Mouse (Mus musculus) embryonic fibroblast, embryonic 13.5 days (primary cell): ENCODE data around the gene Abcd3. TPM values are rescaled to one million over a fixed set of nuclear protein-coding genes. Genes with fewer than 3 reads are reported as not detected.

Experiments used
- H3K27ac ChIP-seq: 2 replicates; pipeline ENCODE4 v1.5.1; 2012; ENCODE audit warnings: low read length, control low read depth, inconsistent platforms; ENCODE audit not compliant: insufficient read depth
- H3K4me1 ChIP-seq: 2 replicates; pipeline ENCODE4 v1.6.1; 2011; ENCODE audit warnings: low read length; ENCODE audit not compliant: control insufficient read depth, insufficient read depth
- H3K4me3 ChIP-seq: 2 replicates; pipeline ENCODE4 v1.5.1; 2011; ENCODE audit warnings: mild to moderate bottlenecking, control low read depth, low read length; ENCODE audit not compliant: insufficient read depth
- CTCF ChIP-seq: IDR thresholded peaks from 2 replicates; pipeline ENCODE4 v1.5.1; 2011; ENCODE audit warnings: mild to moderate bottlenecking, control low read depth, low read length, moderate library complexity, borderline replicate concordance; ENCODE audit not compliant: insufficient read depth
- POLR2A ChIP-seq: IDR thresholded peaks from 2 replicates; pipeline ENCODE4 v1.6.1; 2011; ENCODE audit warnings: low read depth, mild to moderate bottlenecking, control low read depth, low read length, moderate library complexity
- polyA plus RNA-seq: library from polyadenylated mRNA; stranded (reverse); fragments of >200 nt; gene quantifications from 2 replicates; pipeline ENCODE4 v1.2.4, GENCODE M21; 2011; ENCODE audit warnings: low read depth; ENCODE audit not compliant: missing spikeins, insufficient read length

The Abcd3 gene
- polyA plus RNA-seq, 1 experiment = 48.5 TPM

- peak overlapping the region; percentile 60 for H3K4me3 ChIP-seq
- H3K27ac ChIP-seq = peak overlapping the region; percentile 43
Measured at GRCm38 (mm10) chr3:121723968-121724524, 91.1 kb downstream of the Abcd3 start.

GRCm38 (mm10) chr3:121722971-121723844, 91.9 kb downstream of the Abcd3 start, which contains the start of gene F3:
F3 (plus strand) TSS chr3:121723537.
- TF ChIP-seq CTCF (peak; percentile 78), POLR2A (peak; percentile 93)
- H3K4me3 ChIP-seq = peak within 1 kb of the TSS; percentile 60
- peak within 1 kb of the TSS; percentile 63 for H3K27ac ChIP-seq
- H3K4me1 ChIP-seq = peaks cover 13% of the 10 kb centered on the region

More at GRCm38 (mm10) chr3:121723968-121724524, 91.1 kb downstream of the Abcd3 start:
- peaks cover 13% of the 10 kb centered on the region for H3K4me1 ChIP-seq
- TF ChIP-seq POLR2A (peak; percentile 49), CTCF (no peak)

DNA sequence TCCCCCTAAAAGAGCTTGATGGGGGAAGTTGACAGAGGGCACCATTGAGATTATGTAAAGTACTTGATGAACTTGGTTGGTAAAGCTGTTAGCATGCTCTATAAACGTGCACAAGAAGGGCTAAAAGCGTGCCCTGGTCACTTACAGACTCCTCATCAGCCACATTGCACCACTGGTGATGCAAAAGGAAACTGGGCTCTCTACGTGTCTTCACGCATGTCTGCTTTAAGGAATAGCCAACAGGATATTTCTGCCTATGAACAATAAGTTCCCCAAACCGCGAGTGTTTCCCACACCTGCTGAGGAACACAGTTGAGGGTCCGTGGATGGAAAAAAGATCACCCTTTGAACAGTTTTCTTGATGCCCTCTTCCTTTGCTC, 93.4 kb downstream of the Abcd3 start:
- peak overlapping the region; percentile 97 for H3K27ac ChIP-seq
- TF ChIP-seq POLR2A (no peak), CTCF (no peak)
- H3K4me3 ChIP-seq = no peak overlapping the region
- peaks cover 13% of the 10 kb centered on the region for H3K4me1 ChIP-seq

DNA sequence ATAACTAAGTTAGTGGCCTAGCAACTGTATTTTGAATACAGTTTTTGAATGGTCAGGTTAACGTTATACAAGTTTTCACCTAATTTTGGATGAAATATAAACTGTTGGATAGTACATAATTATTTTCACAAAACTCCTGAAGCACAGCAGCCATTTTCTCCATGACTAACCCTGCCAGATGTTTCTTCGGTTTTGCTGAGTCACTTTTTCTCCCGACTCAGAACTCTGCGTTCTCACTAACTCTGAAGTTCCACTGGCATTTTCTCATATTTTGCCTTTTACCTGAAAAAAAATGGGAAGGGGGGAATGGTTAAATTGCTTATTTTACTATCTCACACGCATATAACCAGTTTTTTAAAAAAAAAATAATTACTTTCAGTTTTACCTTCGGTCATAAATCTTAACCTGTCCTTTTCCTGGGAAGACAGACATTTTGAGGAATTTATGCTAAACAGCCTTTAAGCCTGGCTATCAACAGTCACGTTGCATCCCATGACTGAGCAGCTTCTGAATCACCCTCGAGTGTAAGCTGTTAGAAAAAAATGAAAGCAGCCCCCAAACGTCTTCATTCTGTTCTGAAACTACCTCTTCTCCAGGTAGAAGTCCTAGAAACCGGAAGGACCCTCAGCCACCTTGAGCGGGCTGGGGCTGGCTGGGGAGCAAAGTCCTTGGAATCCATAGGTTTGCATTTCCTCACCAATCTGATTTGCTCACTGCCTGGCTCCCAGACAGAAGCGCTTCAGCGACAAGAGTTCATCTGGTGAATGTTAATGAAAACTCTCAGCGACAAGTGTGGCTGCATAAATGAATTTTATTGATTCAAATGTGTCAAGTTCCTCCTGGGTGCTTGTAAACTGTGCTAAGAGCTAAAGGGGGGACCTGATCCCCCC, 94.1 kb downstream of the Abcd3 start:
- Histone ChIP-seq H3K4me1 (peaks cover 13% of the 10 kb centered on the region), H3K4me3 (no peak overlapping the region), H3K27ac (peak overlapping the region; percentile 97)
- TF ChIP-seq POLR2A (no peak), CTCF (no peak)

DNA sequence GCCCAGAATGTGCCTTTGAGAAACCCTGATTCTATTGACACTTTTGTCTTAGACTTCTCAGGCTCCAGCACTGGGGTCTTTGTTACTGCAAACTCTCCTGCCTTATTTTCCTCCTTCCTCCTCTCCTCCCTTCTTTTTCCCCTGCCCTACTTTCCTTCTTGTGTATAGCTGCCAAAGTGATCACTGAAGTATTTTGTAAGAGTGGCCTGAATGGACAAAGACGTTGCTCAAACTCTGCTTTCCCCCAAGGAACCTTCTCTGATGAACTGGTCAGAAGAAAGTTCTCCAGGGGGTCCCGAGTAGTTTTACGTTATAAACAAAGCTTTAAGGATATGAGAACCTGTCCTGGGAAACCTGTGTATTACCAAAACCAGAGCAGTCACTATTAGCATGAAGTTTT, 95.4 kb downstream of the Abcd3 start:
- TF ChIP-seq POLR2A (no peak), CTCF (no peak)
- H3K4me3 ChIP-seq = no peak overlapping the region
- no peak overlapping the region for H3K27ac ChIP-seq
- H3K4me1 ChIP-seq = peaks cover 13% of the 10 kb centered on the region

DNA sequence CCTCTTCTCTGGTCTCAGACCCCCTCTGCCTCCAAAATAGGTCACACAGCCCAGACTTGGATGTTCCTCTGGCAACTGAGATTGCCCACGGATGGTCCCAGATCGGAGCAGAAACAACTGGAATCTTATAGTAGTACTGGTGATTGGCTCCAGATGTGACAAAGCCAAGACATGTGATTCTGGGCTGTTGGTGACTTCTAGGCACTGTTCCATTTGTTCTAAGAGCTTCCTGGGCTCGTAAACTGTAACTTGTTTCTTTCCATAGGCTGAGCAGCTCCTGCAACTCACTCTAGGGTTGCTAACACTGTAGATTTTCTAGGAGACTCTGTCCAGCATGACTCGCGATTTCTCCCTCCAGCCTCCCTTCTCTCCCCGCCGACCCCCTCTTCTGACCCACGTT, 96.4 kb downstream of the Abcd3 start:
- no peak overlapping the region for H3K4me3 ChIP-seq
- no peak for TF ChIP-seq POLR2A
- peaks cover 13% of the 10 kb centered on the region for H3K4me1 ChIP-seq
- H3K27ac ChIP-seq = peak overlapping the region; percentile 9; the same call in 1 of the 2 replicates

GRCm38 (mm10) chr3:121716480-121716879, 98.6 kb downstream of the Abcd3 start:
- TF ChIP-seq CTCF (no peak), POLR2A (no peak)
- no peak overlapping the region for H3K4me3 ChIP-seq
- peaks cover 4% of the 10 kb centered on the region; the same call in 1 of the 2 replicates for H3K4me1 ChIP-seq
- no peak overlapping the region for H3K27ac ChIP-seq

DNA sequence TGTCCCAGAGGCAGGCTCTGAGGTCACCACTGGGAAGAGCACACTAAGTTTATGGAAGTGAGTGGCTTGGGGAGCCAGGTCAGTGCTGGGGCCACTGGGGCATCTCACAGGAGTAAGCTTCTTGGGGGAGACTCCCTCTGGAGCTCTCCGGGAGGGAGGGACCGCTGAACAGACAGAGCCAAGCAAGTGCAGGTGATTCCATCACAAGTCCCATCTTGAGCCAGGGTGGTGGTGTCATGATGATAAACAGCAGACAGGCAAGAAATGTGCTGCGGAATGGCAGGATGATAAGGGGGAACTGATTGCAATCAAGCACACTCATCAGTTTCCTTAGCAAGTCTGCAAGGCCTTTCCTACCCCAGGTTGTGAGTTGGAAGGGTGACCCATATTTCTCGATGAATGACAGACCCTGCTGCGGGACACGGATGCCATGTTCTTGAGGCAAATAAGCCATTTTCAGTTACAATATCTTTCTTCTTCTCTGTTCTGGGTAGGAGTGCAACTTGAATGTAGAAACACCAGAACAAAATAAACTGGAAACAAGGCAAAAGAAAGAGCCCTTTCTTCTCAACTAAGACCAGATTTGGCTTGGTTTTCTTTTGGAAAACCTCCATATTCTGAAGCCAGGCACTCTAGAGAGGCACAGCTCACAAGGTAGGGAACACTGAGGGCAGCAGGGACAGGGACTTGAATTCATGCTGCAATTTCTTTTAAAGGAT, 99.2 kb downstream of the Abcd3 start:
- no peak for TF ChIP-seq POLR2A
- Histone ChIP-seq H3K4me1 (peaks cover 3% of the 10 kb centered on the region; the same call in 1 of the 2 replicates), H3K27ac (no peak overlapping the region), H3K4me3 (no peak overlapping the region)

- TF ChIP-seq CTCF (no peak), POLR2A (no peak)
- H3K4me3 ChIP-seq = no peak overlapping the region
- peaks cover 1% of the 10 kb centered on the region; the same call in 1 of the 2 replicates for H3K4me1 ChIP-seq
- H3K27ac ChIP-seq = no peak overlapping the region
Measured at GRCm38 (mm10) chr3:121715336-121715735, 99.8 kb downstream of the Abcd3 start.
